Mouse (Mus musculus): ENCODE data around the gene Cpsf2. TPM values are rescaled to one million over a fixed set of nuclear protein-coding genes. Genes with fewer than 3 reads are reported as not detected.

Cpsf2 gene
- polyA plus RNA-seq (2014; fragmentation: Illumina TruSeq; extraction: RNeasy Lipid Tissue Mini Kit (QIAGEN cat#74804); ENCODE audit: insufficient read depth, low read depth, low replicate concordance), result 8.0 TPM

DNA sequence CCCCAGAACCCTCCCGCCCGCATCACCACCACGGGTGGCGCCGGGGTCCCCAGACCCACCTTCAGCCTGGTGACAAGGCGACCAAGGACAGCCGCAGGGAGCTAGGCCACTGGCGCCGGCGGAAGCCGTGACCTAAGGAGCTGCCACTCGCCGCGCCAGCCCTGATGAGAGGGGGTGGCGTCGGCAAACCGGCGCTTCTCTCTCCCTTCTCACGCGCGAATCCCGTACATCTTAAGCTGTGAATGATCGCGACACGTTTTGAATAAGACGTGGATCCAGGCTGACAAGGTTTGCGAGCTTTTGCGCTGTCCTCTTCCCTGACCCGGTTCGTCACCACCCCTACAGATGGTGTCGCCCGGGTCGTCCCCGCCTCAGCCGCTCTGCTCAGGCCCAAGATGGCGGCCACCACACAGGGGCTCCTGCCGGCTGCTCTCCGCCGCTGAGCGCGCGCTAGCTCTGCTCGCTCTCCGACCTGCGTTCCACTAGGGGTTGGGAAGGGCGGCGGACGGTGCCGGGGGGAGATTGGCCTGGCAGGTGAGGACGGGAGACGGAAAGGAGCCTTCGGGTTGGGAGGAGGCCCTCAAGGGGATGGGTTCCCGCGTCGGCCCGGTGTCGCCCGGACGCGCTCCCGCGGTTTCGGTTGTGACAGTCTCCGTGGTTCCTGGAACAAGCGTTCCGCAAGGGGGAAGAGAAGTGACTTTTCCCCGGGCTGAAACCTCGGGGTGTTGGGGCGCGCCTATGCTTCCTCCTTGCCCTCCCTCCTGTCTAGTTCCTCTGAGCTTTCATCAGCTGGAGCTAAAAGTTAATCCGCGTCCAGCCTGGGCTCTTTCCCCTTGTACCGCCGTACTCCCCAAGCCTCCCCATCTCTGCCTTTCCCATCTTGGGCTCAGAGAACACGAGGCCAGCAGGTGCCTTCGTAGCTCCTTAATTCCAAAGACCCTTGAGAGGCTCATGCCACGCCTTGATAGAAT lies at the start of gene Cpsf2:
Gene Cpsf2, plus strand, starts transcription at position 388 of the 971 bp plus-strand sequence.

GRCm38 (mm10) chr12:101957942-101958544 lies 17.7 kb upstream of the Cpsf2 start, which contains the start of gene Atxn3:
TSS of gene Atxn3 (minus strand) at chr12:101958246.

Other genes starting within 250 kb of the Cpsf2 start
- 62.3 TPM for gene Fbln5, start 156.9 kb upstream of the Cpsf2 start, polyA plus RNA-seq (2014; fragmentation: Illumina TruSeq; extraction: RNeasy Lipid Tissue Mini Kit (QIAGEN cat#74804); ENCODE audit: insufficient read depth, low read depth, low replicate concordance)
- 4.8 TPM for gene Trip11, start 62.7 kb upstream of the Cpsf2 start, polyA plus RNA-seq (2014; fragmentation: Illumina TruSeq; extraction: RNeasy Lipid Tissue Mini Kit (QIAGEN cat#74804); ENCODE audit: insufficient read depth, low read depth, low replicate concordance)
- gene Atxn3, start 17.7 kb upstream of the Cpsf2 start, polyA plus RNA-seq (2014; fragmentation: Illumina TruSeq; extraction: RNeasy Lipid Tissue Mini Kit (QIAGEN cat#74804); ENCODE audit: insufficient read depth, low read depth, low replicate concordance), result 8.9 TPM
- 4.3 TPM for gene Slc24a4, start 152.7 kb downstream of the Cpsf2 start, polyA plus RNA-seq (2014; fragmentation: Illumina TruSeq; extraction: RNeasy Lipid Tissue Mini Kit (QIAGEN cat#74804); ENCODE audit: insufficient read depth, low read depth, low replicate concordance)

Data from lung, adult 10 weeks (tissue).